Mouse (Mus musculus): ENCODE results near the gene Lrrk1.
A peak's percentile ranks its signal among the peaks of the same experiment; 100 is the strongest.

Gene Lrrk1

GRCm38 (mm10) chr7:66384213-66384612, 3.9 kb downstream of the Lrrk1 start:
- DNase-seq: no peak

- no peak for DNase-seq
Measured at GRCm38 (mm10) chr7:66376560-66376959, 11.6 kb downstream of the Lrrk1 start.

GRCm38 (mm10) chr7:66375736-66376135, 12.4 kb downstream of the Lrrk1 start:
- DNase-seq: no peak

- no peak for DNase-seq
Measured at GRCm38 (mm10) chr7:66373391-66373790, 14.8 kb downstream of the Lrrk1 start.

- DNase-seq: no peak
Measured at GRCm38 (mm10) chr7:66370970-66371369, 17.2 kb downstream of the Lrrk1 start.

GRCm38 (mm10) chr7:66369934-66370445, 18.2 kb downstream of the Lrrk1 start:
- DNase-seq: no peak

- DNase-seq: no peak
Measured at GRCm38 (mm10) chr7:66369071-66369933, 18.8 kb downstream of the Lrrk1 start.

GRCm38 (mm10) chr7:66365904-66366303, 22.2 kb downstream of the Lrrk1 start, which contains the start of gene Gm10974:
TSS of gene Gm10974 (plus strand) at chr7:66365905.
- no peak for DNase-seq

GRCm38 (mm10) chr7:66365411-66365810, 22.7 kb downstream of the Lrrk1 start:
- DNase-seq: no peak

- DNase-seq: no peak
Measured at GRCm38 (mm10) chr7:66364491-66364890, 23.7 kb downstream of the Lrrk1 start.

GRCm38 (mm10) chr7:66359044-66359443, 29.1 kb downstream of the Lrrk1 start:
- no peak for DNase-seq

GRCm38 (mm10) chr7:66358461-66358860, 29.7 kb downstream of the Lrrk1 start:
- DNase-seq: no peak

- DNase-seq: no peak
Measured at GRCm38 (mm10) chr7:66355791-66356522, 32.2 kb downstream of the Lrrk1 start.

GRCm38 (mm10) chr7:66354911-66355310, 33.2 kb downstream of the Lrrk1 start:
- no peak for DNase-seq

GRCm38 (mm10) chr7:66351074-66351473, 37.1 kb downstream of the Lrrk1 start:
- no peak for DNase-seq

GRCm38 (mm10) chr7:66349670-66350069, 38.5 kb downstream of the Lrrk1 start:
- no peak for DNase-seq

- DNase-seq: no peak
Measured at GRCm38 (mm10) chr7:66348588-66348987, 39.6 kb downstream of the Lrrk1 start.

- DNase-seq: peak; percentile 77
Measured at GRCm38 (mm10) chr7:66346959-66347663, 41.0 kb downstream of the Lrrk1 start.

- DNase-seq: no peak
Measured at GRCm38 (mm10) chr7:66343307-66343706, 44.8 kb downstream of the Lrrk1 start.

GRCm38 (mm10) chr7:66342831-66343230, 45.3 kb downstream of the Lrrk1 start:
- DNase-seq: no peak

- DNase-seq: peak; percentile 57
Measured at GRCm38 (mm10) chr7:66342323-66342722, 45.8 kb downstream of the Lrrk1 start.

- no peak for DNase-seq
Measured at GRCm38 (mm10) chr7:66340044-66340443, 48.1 kb downstream of the Lrrk1 start.

- DNase-seq: no peak
Measured at GRCm38 (mm10) chr7:66339625-66340024, 48.5 kb downstream of the Lrrk1 start.
